Mouse (Mus musculus) limb, embryonic 13.5 days (tissue): ENCODE results near the gene Tmem222. TPM values are rescaled to one million over a fixed set of nuclear protein-coding genes. Genes with fewer than 3 reads are reported as not detected.

ENCODE experiments used
- ATAC-seq: fragments of 200-750 bp; cut with Nextera tagmentation; 2 replicates; pipeline ENCODE4 v1.8.0; 2017; ENCODE audit warnings: low read depth, moderate number of reproducible peaks, moderate TSS enrichment; ENCODE audit not compliant: low FRiP score
- H3K27ac ChIP-seq: fragments of 300-500 bp; sonication (generic); 2 replicates; pipeline ENCODE4 v1.5.1; 2015; ENCODE audit warnings: inconsistent platforms, mild to moderate bottlenecking, moderate library complexity
- H3K27me3 ChIP-seq: fragments of 300-500 bp; sonication (generic); 2 replicates; pipeline ENCODE4 v1.6.1; 2015; ENCODE audit warnings: mild to moderate bottlenecking, inconsistent platforms
- H3K36me3 ChIP-seq: fragments of 300-500 bp; sonication (generic); 2 replicates; pipeline ENCODE4 v1.6.1; 2015; ENCODE audit warnings: inconsistent platforms, mild to moderate bottlenecking, moderate library complexity
- H3K4me1 ChIP-seq: fragments of 300-500 bp; sonication (generic); 2 replicates; pipeline ENCODE4 v1.6.1; 2015; ENCODE audit warnings: inconsistent platforms
- H3K4me2 ChIP-seq: fragments of 300-500 bp; sonication (generic); replicated peaks from 2 replicates; pipeline ENCODE4 v1.6.1; 2015; ENCODE audit warnings: inconsistent platforms, mild to moderate bottlenecking, moderate library complexity
- H3K4me3 ChIP-seq: fragments of 300-500 bp; sonication (generic); 2 replicates; pipeline ENCODE4 v1.5.1; 2015; ENCODE audit warnings: moderate library complexity, mild to moderate bottlenecking, inconsistent platforms
- H3K9ac ChIP-seq: fragments of 300-500 bp; sonication (generic); 2 replicates; pipeline ENCODE4 v1.6.1; 2015; ENCODE audit warnings: mild to moderate bottlenecking, inconsistent platforms
- H3K9me3 ChIP-seq: fragments of 300-500 bp; sonication (generic); 2 replicates; pipeline ENCODE4 v1.6.1; 2016; ENCODE audit warnings: inconsistent platforms
- WGBS: fragments of 180-500 bp; shearing (Covaris S2); methylation state at CpG from one replicate; pipeline ENCODE4 v1.1.7; 2015; 5-methylcytosine and 5-hydroxymethylcytosine counted together
- polyA plus RNA-seq: library from polyadenylated mRNA; unstranded; fragments of >200 nt; fragmentation: Nextera tagmentation; extraction: Ambion mirVana; gene quantifications from 2 replicates; pipeline ENCODE4 v1.2.1, GENCODE M21; 2015

Tmem222 gene
- polyA plus RNA-seq, 1 experiment from 2014 or later, result 84.0 TPM

DNA sequence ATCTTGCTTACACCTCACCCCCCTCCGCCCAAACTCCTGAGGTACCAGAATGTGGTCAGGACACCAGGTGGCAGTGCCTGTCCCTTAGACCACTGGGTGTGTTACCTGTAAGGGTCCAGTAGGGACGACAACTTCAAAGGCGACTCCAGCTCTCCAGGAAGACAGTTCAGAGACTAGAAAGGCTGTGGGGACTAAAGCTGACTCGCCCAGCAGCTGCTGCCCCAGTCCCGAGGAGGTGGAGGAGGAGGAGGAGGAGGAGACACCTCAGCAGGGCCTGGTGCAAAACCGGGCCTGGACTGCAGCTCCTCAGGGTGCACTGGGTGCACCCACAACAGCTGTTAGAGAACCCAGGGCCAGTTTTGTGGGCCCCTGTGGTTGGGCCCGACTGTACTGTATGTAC lies 14.7 kb downstream of the Tmem222 start, which contains the start of gene Sytl1:
Gene Sytl1, minus strand, starts transcription at position 232 of the 400 bp plus-strand sequence.
- Histone ChIP-seq H3K4me3 (0 out of 2 replicates have a peak within 1 kb of the TSS, but pooled peaks have one; percentile 6), H3K27me3 (peaks cover 10% of the 10 kb centered on the region), H3K4me1 (peaks cover 3% of the 10 kb centered on the region; the same call in 1 of the 2 replicates), H3K9me3 (peaks cover 8% of the 10 kb centered on the region; the same call in 1 of the 2 replicates), H3K9ac (no peak within 1 kb of the TSS; the same call in none of the 2 replicates), H3K27ac (peak within 1 kb of the TSS; percentile 23; the same call in 1 of the 2 replicates), H3K36me3 (peaks cover 49% of the 10 kb centered on the region), H3K4me2 (peak within 1 kb of the TSS; percentile 0)
- 37% methylated on average over 7 of the region's 7 CpGs for WGBS
- no peak for ATAC-seq

DNA sequence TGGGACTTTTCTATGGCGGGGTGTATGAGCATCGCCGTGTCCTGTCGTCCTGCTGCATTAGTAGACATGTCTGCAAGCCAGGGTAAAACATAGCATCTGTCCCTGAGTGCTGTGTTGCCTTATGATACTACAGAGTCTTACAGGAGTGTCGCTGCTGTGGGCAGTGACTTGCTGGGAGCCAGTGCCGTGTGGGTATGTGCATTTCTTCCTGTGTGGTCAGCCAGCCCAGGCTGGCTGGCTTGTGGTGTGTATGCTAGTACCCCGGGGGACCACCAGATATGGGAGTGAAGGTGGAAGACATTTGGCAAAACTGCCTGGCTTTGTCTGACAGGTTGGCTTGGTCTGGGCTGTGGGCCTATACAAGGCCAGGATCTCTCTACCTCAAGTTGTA lies 15.2 kb downstream of the Tmem222 start:
- no peak for ATAC-seq
- Histone ChIP-seq H3K4me1 (peaks cover 3% of the 10 kb centered on the region; the same call in 1 of the 2 replicates), H3K27ac (peak overlapping the region; percentile 23; the same call in 1 of the 2 replicates), H3K36me3 (peaks cover 44% of the 10 kb centered on the region), H3K9me3 (peaks cover 8% of the 10 kb centered on the region; the same call in 1 of the 2 replicates), H3K4me2 (peak overlapping the region; percentile 0), H3K9ac (no peak overlapping the region; the same call in 1 of the 2 replicates), H3K27me3 (peaks cover 15% of the 10 kb centered on the region), H3K4me3 (0 out of 2 replicates have a peak overlapping the region, but pooled peaks have one; percentile 6)
- WGBS, result 66% methylated on average over 7 of the region's 7 CpGs

DNA sequence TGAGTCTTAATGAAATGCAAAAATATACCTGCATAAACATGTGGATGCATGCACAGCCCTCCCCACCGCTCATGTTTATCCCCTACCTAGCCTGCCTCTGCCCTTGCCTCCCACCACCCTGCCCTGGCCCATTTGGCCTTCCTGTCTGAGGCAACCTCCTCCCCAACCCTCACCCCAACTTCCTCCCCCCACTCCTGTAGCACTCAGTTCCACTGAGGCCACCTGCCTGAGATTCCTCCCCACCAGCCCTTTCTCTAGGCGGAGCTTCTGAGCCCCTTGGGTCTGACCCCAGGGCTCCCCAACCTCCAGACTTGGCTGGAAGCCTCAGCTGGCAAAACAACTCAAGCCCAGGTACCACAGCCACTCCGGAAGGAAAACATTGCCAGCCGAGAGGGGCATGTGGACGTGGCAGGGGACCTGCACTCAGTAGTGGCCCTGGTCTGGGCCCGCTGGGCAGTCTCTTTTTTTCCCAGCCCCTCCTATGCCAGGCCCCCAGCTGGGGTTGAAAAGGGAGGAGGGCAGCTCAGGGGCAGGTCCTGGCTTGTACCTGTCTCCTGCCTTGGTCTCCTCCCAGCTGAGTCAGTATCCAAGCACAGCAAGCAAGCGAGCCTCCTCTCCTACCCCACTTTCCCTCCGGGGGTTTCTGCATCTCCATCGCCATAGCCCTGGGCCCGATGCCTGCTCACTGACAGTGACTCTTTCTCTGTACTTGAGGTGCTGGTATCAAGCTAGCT lies 15.8 kb downstream of the Tmem222 start:
- Histone ChIP-seq H3K9me3 (peaks cover 8% of the 10 kb centered on the region; the same call in 1 of the 2 replicates), H3K27ac (peak overlapping the region; percentile 23; the same call in 1 of the 2 replicates), H3K4me3 (no peak overlapping the region), H3K27me3 (peaks cover 20% of the 10 kb centered on the region), H3K4me1 (peaks cover 4% of the 10 kb centered on the region; the same call in 1 of the 2 replicates), H3K4me2 (peak overlapping the region; percentile 0), H3K9ac (no peak overlapping the region; the same call in none of the 2 replicates), H3K36me3 (peaks cover 38% of the 10 kb centered on the region)
- 39% methylated on average over 10 of the region's 10 CpGs for WGBS
- no peak for ATAC-seq

DNA sequence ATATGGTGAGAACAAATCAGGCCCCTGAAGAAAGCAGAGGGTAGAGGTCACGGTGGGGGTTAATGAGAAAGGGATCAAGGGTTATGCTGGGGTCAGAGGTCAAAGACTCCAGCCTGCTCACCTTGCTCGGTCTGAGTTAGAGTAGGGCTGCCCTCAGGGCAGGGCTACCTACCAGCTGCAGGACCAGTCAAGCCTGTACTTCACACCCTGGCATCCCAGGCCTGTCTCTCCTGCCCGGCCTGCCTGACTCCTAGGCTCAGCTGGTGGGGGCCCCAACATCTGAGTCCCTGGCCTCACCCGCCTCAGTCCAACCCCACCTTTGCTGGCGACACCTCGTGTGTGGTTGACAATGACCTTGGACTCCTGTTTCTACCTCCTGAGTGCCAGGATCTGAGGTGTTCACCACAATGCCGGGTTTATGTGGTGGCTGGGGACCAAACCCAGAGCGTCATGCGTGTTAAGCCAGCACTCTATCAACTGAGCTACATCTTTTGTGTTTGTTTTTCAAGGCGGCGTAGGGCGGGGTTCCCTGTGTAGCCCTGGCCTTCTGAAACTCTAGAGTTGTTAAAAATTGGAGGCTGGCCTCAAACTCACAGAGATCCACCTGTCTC lies 19.7 kb downstream of the Tmem222 start:
- no peak for ATAC-seq
- no peak overlapping the region for H3K9ac ChIP-seq
- 72% methylated on average over 12 of the region's 12 CpGs for WGBS
- H3K9me3 ChIP-seq, result no peaks in the 10 kb centered on the region
- H3K4me1 ChIP-seq, result peaks cover 7% of the 10 kb centered on the region; the same call in 1 of the 2 replicates
- no peak overlapping the region for H3K27ac ChIP-seq
- no peaks in the 10 kb centered on the region for H3K36me3 ChIP-seq
- H3K4me2 ChIP-seq, result no peak overlapping the region
- H3K4me3 ChIP-seq, result no peak overlapping the region
- H3K27me3 ChIP-seq, result peaks cover 58% of the 10 kb centered on the region

DNA sequence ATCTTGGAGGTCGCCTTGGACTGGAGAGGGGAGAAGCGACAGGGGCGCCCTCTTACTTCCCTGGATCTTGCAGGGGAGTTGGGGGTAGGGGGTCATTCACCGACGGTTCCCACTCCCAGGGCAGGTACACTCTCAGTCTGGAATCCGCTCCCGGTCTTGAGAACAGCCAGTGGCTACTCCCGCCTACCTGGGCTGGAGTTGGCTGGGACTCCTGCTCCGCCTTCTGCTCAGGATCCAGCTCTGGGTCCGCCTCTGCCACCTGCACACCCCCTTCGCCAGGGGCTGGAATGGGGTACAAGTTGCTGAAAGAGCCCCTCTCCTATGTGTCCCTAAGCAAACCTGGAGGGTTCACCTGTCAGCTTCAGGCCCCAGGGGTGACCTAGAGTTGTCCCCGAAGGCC lies 20.4 kb downstream of the Tmem222 start:
- 28% methylated on average over 12 of the region's 12 CpGs for WGBS
- Histone ChIP-seq H3K9me3 (no peaks in the 10 kb centered on the region), H3K9ac (no peak overlapping the region), H3K4me1 (peaks cover 7% of the 10 kb centered on the region; the same call in 1 of the 2 replicates), H3K4me3 (peak overlapping the region; percentile 12; the same call in 1 of the 2 replicates), H3K27me3 (peaks cover 64% of the 10 kb centered on the region), H3K27ac (no peak overlapping the region), H3K36me3 (no peaks in the 10 kb centered on the region), H3K4me2 (peak overlapping the region; percentile 45)
- no peak; the same call in 1 of the 2 replicates for ATAC-seq

DNA sequence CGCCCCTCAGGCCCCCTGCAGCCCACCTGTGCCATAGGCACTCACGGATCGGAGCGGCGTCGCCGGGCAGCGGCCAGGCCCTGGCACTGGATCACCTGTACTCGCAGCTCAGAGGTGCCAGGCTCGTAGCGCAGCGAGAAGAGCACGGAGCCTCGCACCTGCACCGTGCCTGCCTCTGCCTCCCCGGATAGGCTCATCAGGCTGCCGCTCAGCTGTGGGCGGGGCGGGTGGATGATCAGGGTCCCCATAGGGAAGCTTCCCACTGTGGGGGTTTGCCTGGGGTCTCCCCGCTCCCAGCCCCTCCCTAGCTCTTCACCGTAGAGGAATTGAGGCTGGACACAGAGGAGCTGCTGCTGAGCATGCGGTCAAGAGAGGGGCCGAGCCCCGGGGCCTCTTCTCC lies 20.8 kb downstream of the Tmem222 start:
- Histone ChIP-seq H3K4me3 (peak overlapping the region; percentile 12), H3K9me3 (no peaks in the 10 kb centered on the region), H3K36me3 (no peaks in the 10 kb centered on the region), H3K27me3 (peaks cover 68% of the 10 kb centered on the region), H3K4me1 (0 out of 2 replicates have a peak, but pooled peaks cover 4% of the 10 kb centered on the region), H3K4me2 (peak overlapping the region; percentile 45), H3K9ac (no peak overlapping the region), H3K27ac (no peak overlapping the region)
- 18% methylated on average over 24 of the region's 24 CpGs for WGBS
- ATAC-seq, result no peak

DNA sequence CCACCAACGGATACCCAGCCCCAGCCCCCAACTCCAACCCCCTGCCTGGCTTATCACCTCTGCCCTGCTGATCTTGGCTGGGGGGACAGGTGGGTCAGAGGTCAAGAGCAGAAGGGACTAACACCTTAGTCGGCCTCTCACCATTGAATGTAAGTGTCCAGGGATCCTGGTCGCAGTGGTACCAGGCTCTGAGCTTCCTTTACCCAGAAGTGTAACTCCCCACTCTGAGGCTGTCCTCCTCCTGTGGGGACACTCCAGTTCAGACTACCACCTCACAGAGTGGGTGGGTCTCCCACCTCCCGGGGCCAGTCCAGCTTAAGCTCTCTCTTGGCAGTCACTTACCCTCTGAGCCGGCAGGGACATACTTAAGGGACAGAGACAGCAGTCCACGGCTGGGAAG lies 22.2 kb downstream of the Tmem222 start:
- Histone ChIP-seq H3K9ac (no peak overlapping the region), H3K27ac (no peak overlapping the region), H3K27me3 (peaks cover 83% of the 10 kb centered on the region), H3K36me3 (no peaks in the 10 kb centered on the region), H3K9me3 (no peaks in the 10 kb centered on the region), H3K4me1 (peaks cover 17% of the 10 kb centered on the region), H3K4me3 (no peak overlapping the region), H3K4me2 (no peak overlapping the region)
- ATAC-seq, result no peak
- WGBS, result 58% methylated on average over 6 of the region's 6 CpGs

DNA sequence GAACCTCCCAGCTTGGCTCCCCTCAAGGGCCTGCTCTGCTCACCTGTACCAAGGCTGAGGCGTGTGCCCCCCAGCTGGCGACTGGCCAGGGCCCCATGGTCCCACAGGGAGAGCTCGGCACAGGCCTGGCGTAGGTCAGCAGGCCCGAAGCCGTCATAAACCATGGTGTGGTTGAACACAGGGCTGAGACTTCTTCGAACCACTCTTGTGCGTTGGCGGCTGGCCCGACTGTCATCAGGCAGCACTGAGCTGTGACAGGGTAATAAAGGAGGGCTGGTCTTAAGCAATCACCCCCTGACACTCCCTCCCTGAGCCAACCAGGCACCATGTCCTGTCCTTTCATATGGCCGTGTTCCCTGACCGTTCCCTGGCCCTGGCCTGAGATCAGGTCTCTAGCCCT lies 24.2 kb downstream of the Tmem222 start:
- Histone ChIP-seq H3K36me3 (no peaks in the 10 kb centered on the region), H3K4me1 (peaks cover 18% of the 10 kb centered on the region), H3K27ac (no peak overlapping the region), H3K4me3 (no peak overlapping the region), H3K27me3 (peaks cover 96% of the 10 kb centered on the region), H3K9me3 (no peaks in the 10 kb centered on the region), H3K4me2 (no peak overlapping the region), H3K9ac (no peak overlapping the region; the same call in 1 of the 2 replicates)
- WGBS, result 42% methylated on average over 12 of the region's 12 CpGs
- ATAC-seq, result no peak

DNA sequence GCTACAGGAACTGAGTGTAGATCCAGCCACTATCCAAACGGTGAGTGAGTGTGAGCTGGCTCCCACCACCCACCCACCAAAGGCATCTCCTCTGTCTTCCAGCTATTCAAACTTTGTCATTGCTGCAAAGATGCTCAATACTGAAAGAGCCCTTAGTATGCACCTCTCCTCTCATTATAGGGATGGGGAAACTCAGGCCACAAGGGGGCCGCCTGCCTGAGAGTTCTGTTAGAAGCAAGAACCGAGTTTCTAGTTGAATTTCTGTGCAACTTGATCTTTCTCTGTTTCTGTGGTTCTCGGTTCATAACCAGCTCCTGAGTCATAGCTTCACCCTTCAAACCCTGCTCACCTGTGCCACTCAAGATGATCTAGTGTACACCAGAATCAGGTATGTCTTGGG lies 25.5 kb downstream of the Tmem222 start:
- Histone ChIP-seq H3K27ac (no peak overlapping the region), H3K4me3 (no peak overlapping the region), H3K4me1 (peaks cover 22% of the 10 kb centered on the region), H3K4me2 (no peak overlapping the region), H3K27me3 (peaks cover 97% of the 10 kb centered on the region), H3K36me3 (no peaks in the 10 kb centered on the region), H3K9me3 (no peaks in the 10 kb centered on the region), H3K9ac (no peak overlapping the region)
- WGBS, result 34% methylated on average over 4 of the region's 4 CpGs
- no peak for ATAC-seq

DNA sequence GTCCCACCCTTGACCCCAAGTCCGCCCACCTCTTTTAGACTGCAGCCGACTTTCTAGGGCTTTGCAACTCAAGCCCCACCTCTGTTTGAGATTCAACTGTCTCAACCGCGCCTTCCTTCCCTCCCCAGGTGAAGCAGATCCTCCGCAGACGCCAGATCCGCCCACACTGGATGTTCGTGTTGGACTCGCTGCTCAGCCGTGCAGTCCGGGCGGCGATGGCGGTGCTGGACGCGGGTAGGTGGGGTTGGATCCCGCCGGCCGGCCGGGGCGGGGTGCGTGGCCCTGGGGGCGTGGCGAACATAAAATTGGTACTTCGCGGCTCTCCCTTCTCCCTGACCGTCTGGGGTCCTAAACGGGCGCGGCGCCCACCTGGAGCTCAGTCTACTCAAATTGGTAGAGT lies 26.4 kb downstream of the Tmem222 start:
- Histone ChIP-seq H3K9ac (peak overlapping the region; percentile 59), H3K27ac (no peak overlapping the region), H3K4me3 (peak overlapping the region; percentile 49), H3K4me1 (peaks cover 24% of the 10 kb centered on the region), H3K36me3 (no peaks in the 10 kb centered on the region), H3K9me3 (no peaks in the 10 kb centered on the region), H3K4me2 (peak overlapping the region; percentile 78), H3K27me3 (peaks cover 97% of the 10 kb centered on the region)
- ATAC-seq, result no peak
- under 1% methylated on average over 31 of the region's 31 CpGs for WGBS

DNA sequence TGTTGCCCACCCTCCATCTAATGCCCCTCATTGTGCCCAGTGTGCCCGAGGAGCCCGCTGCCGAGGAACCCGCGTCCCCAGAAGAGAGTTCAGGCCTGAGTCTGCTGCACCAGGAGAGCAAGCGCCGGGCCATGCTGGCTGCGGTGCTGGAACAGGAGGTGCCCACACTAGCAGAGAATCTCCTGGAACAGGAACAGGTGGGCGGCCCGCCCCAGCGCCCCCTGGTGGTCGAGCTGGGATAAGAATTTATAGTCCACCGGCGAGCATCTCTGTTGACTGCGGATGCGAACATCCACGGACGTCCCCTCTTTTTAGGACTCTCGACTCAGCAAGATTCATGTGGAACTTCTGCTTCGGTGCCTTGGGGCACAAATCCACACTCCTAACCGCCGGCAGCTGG lies 27.0 kb downstream of the Tmem222 start:
- Histone ChIP-seq H3K9me3 (no peaks in the 10 kb centered on the region), H3K9ac (peak overlapping the region; percentile 59), H3K27me3 (peaks cover 97% of the 10 kb centered on the region), H3K36me3 (no peaks in the 10 kb centered on the region), H3K4me2 (peak overlapping the region; percentile 78), H3K4me1 (peaks cover 24% of the 10 kb centered on the region), H3K27ac (no peak overlapping the region), H3K4me3 (peak overlapping the region; percentile 49)
- 2% methylated on average over 22 of the region's 22 CpGs for WGBS
- ATAC-seq, result no peak

DNA sequence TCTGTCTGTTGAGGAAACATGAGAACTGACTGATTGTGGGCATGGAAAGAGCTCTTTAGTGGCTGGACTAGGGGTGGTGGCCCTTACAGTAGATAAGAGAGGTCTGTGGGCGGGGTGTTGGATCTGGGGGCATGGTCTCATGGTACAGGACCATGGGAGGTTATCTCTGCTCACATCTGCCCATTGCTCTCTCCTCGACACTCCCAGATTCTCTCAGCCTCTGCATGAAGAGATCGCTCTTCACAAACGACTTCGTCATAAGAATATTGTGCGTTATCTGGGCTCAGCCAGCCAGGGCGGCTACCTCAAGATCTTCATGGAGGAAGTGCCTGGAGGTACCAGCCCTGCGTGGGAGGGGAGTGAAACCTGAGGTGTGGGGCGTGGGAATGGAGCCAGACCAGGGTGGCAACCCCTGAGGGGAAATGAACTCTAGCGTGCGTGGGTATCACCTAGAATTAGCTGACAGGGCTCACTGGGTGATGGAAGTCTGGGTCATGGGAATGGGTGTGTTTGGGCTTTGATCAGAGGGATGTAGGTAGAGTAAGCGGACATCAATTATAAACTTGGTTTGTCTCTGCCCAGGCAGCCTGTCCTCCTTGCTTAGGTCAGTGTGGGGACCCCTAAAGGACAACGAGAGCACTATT lies 29.7 kb downstream of the Tmem222 start:
- Histone ChIP-seq H3K27ac (no peak overlapping the region), H3K9ac (no peak overlapping the region), H3K36me3 (no peaks in the 10 kb centered on the region), H3K4me3 (no peak overlapping the region), H3K4me2 (no peak overlapping the region), H3K9me3 (no peaks in the 10 kb centered on the region), H3K27me3 (peaks cover 88% of the 10 kb centered on the region), H3K4me1 (peaks cover 24% of the 10 kb centered on the region)
- 74% methylated on average over 13 of the region's 13 CpGs for whole genome bisulfite sequencing
- no peak for ATAC-seq
